Mouse (Mus musculus): ENCODE measurements around the gene Unc45b.
"Not testable (repeated sequence)": the region's sequence is repeated elsewhere in the genome, so short reads cannot be mapped to it uniquely, and the experiment has no call there.

Gene Unc45b

GRCm38 (mm10) chr11:82897478-82897877, 12.9 kb upstream of the Unc45b start:
- DNase-seq (ENCODE audit: low spot score), result no peak

- no peak for DNase-seq (ENCODE audit: low spot score)
Observed at GRCm38 (mm10) chr11:82899720-82900119, 10.6 kb upstream of the Unc45b start.

- no peak for DNase-seq (ENCODE audit: low spot score)
Observed at GRCm38 (mm10) chr11:82901606-82902310, 8.6 kb upstream of the Unc45b start.

DNA sequence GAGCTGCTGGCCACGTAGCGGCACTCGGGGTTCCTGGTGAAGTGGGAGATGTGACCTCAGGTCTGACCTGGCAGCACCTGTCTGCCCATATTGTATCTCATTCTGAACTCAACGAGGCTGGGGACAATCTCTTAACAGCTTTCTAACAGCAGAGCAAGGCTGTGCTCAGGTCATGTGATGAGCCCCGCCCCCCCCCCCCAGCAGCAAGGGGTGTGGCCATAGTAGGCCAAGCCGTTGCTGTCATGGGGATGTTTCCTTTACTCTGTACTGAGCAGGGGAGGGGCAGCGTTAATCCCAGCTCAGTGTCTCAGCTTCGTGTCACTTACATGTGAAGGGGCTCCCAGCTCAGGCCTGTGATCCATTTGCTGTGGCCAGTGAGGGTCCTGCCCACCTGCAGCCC, 5.4 kb upstream of the Unc45b start:
- no peak for DNase-seq (ENCODE audit: low spot score)

DNA sequence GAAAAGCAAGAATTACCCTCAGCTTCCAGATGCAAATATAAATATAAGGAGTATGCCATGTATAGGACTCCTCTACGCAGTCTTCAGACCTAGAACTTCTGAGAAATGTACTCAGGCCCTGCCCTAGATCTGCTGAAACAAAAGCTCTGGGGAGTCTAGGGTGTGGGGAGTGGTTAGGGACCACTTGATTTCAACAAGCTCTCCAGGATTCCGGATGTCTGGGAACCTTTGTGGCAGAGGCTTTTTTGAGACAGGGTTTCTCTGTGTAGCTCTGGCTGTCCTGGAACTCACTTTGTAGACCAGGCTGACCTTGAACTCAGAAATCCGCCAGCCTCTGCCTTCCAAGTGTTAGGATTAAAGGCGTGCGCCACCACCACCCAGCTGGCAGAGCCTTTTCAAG, 4.5 kb upstream of the Unc45b start:
- DNase-seq (ENCODE audit: low spot score), result no peak

- peak; percentile 86 for DNase-seq (ENCODE audit: low spot score)
Observed at GRCm38 (mm10) chr11:82907651-82908607, 2.4 kb upstream of the Unc45b start, which contains the start of gene Nle1. Nle1 (minus strand) TSS chr11:82908411.

DNA sequence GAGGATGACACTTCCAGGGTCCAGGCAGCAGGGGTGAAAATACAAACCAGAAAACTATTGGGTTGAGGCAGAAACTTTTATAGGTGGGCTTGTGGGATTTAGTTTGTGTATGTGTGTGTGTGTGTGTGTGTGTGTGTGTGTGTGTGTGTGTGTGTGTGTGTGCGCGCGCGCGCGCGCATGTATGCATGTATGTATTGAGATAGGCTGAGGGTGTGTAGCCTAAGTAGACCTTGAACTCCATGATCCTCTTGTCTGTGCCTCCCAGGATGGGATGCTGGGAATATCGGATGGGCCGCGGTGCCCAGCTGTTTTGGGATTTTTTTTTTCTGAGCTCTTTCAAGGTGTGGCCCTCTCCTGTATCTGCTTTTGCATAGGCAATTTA, 1.8 kb upstream of the Unc45b start:
- no peak for DNase-seq (ENCODE audit: low spot score)

DNA sequence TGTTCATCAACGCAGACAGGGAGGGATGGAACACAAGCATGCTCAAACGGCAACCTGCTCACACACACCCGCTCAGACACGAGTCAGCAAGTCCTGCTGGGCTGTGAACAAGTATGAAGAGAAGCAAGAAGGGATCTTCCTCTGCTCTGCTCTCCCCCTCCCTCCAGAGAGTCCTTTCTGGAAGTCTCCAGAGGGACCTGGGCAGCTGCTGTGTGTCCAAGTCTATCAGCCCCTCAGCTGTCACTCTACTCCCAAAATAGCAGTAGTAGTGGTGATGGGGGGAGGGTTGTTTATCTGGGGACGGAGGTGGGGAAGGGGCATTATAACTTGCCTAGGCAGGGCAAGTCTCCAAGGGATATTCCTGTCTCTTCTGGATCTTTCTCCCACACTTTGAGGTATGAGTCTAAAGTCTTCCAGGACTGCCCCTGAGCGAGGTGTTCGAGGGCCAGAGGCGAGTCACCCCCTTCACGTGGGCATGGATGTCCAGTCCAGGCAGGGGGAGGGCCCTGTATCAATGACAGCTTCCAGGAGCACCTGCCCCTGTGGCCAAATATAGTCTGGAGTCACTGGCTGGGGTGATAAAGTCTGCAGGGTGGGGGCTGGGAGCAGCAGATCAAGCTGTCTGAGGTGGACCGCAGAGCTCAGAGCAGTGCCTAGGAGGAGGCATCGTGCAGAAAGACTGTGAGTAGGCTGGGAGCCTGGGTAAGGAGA, 484 bp downstream of the Unc45b start:
- DNase-seq (ENCODE audit: low spot score), result no peak

DNA sequence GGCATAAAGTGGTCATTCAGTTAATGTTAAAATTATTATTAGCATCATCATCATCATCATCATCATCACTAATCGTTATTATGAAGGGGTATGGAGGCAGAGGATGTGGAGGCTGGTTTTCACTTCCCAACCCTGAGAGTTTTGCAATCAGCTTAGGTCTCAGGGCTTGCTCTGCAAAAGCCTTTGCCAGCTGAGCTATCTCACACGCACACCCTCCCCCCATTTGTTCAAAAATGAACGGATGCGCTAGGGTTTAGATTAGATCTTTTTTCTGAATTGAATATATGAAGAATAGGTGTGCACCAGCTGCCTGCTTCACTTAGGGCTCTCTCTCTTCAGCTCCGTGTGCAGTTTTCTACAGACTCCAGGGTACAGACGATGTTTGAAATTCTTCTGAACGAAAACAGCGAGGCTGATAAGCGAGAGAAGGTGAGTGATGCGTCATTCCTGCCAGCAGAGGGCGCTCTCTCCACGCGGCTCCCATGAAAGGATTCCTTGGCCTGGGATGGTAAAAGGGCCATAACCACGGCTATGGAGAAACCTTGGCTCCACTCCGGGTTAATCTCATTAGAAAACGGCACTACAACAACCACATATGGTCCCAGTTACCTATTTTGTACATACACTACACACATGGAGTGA, 4.5 kb downstream of the Unc45b start:
- peak; percentile 61 for DNase-seq (ENCODE audit: low spot score)

- no peak for DNase-seq (ENCODE audit: low spot score)
Observed at GRCm38 (mm10) chr11:82920768-82921167, 10.4 kb downstream of the Unc45b start.

GRCm38 (mm10) chr11:82921691-82922090, 11.3 kb downstream of the Unc45b start:
- no peak for DNase-seq (ENCODE audit: low spot score)

- DNase-seq (ENCODE audit: low spot score), result not testable (repeated sequence)
Observed at GRCm38 (mm10) chr11:82923910-82924309, 13.6 kb downstream of the Unc45b start.

DNA sequence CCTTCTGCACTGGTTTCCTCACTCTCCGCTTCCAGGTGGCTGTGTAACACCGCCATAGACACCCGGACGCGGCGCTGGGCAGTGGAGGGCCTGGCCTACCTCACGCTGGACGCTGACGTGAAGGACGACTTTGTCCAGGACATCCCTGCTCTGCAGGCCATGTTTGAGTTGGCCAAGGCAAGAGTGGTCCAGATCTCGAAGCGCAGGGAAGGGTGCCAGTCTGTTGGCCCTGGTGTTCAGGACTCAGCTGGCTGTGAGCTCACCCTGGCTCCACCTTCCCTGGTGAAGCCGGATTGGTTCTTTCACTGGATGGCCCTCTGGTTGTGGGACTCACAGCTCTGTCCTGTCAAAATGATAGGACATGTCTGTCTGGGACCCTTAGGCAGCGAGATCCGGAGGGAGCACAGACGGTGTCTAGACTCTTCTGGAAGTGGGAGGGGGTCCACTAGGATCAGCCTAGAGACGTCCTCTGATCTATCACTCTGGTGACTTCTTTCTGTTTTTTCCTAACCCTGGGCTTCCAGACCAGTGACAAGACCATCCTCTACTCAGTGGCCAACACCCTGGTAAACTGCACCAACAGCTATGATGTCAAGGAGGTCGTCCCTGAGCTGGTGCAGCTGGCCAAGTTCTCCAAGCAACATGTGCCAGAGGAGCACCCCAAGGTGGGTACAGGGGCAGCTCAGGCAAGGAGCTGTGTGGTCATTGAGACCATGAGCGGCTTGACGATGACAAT, 18.7 kb downstream of the Unc45b start:
- no peak for DNase-seq (ENCODE audit: low spot score)

GRCm38 (mm10) chr11:82929633-82929950, 19.2 kb downstream of the Unc45b start:
- DNase-seq (ENCODE audit: low spot score), result no peak

DNA sequence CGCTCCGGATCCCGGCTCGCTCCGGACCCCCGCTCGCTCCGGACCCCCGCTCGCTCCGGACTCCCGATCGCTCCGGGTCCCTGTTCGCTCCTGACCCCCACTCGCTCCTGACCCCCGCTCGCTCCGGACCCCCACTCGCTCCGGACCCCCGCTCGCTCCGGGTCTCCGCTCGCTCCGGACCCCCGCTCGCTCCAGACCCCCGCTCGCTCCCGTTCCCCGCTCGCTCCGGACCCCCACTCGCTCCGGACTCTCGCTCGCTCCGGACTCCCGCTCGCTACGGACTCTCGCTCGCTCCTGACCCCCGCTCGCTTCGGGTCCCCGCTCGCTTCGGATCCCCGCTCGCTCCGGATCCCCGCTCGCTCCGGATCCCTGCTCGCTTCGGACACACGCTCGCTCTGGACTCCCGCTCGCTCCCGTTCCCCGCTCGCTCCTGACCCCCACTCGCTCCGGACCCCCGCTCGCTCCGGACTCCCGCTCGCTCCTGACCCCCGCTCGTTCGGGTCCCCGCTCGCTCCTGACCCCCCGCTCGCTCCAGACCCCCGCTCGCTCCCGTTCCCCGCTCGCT, 20.1 kb downstream of the Unc45b start:
- DNase-seq (ENCODE audit: low spot score), result not testable (repeated sequence)

GRCm38 (mm10) chr11:82931161-82931560, 20.8 kb downstream of the Unc45b start:
- DNase-seq (ENCODE audit: low spot score), result not testable (repeated sequence)

GRCm38 (mm10) chr11:82931671-82932450, 21.5 kb downstream of the Unc45b start:
- not testable (repeated sequence) for DNase-seq (ENCODE audit: low spot score)

GRCm38 (mm10) chr11:82933186-82933585, 22.8 kb downstream of the Unc45b start:
- DNase-seq (ENCODE audit: low spot score), result no peak

GRCm38 (mm10) chr11:82943336-82943735, 33.0 kb downstream of the Unc45b start:
- no peak for DNase-seq (ENCODE audit: low spot score)

GRCm38 (mm10) chr11:82945636-82946035, 35.3 kb downstream of the Unc45b start:
- DNase-seq (ENCODE audit: low spot score), result no peak

Data from yolk sac, embryonic 10.5 days (tissue).